In the genomic region with DNA sequence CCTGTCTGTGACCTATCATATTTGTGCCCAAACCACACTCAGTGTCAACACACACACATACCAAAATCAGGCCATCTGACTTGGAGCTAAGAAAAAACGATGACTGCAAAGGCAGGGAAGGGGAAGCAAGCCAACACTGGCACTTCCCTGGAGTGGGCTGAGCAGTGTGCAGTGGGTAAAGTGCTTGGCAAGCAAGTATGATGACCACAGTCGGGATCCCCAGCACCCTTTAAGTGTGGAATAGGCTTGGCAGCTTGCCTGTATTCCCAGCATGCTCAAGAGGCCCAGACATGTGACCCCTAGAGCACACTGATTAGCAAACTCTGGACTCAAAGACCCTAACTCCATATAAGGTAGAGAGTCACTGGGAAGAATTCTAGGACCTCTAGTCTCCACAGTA, we compare ENCODE assay signal across 11 mouse cellular contexts. TPM values are rescaled to one million over a fixed set of nuclear protein-coding genes. Genes with fewer than 3 reads are reported as not detected.
DNase-seq lines count a peak whose midpoint lies in the region; ATAC-seq lines count a peak whose summit lies in the region.
"Had no signal": no experiment of that assay in that cellular context is flagged by ENCODE, and none has a peak within 500 bp of the region (broad histone marks: within the 10 kb centered on the region; RNA-seq: fewer than 3 reads in every experiment).

No protein-coding gene starts in this region.

- no peak overlapping the region for H3K4me2 ChIP-seq in heart, embryonic 12.5 days
- H3K4me2 ChIP-seq in intestine, embryonic 16.5 days (ENCODE audit: low read depth, low read length): no peak overlapping the region
- H3K4me2 ChIP-seq: embryonic facial prominence, embryonic 13.5 days; limb, embryonic 13.5 days had no signal

- H3K27ac ChIP-seq in heart, embryonic 12.5 days (ENCODE audit: poor library complexity, severe bottlenecking): peak overlapping the region; percentile 85
- no peak overlapping the region for H3K27ac ChIP-seq in intestine, embryonic 16.5 days (ENCODE audit: low read length)
- H3K27ac ChIP-seq: embryonic facial prominence, embryonic 13.5 days; limb, embryonic 13.5 days had no signal

- DNase-seq in cerebellum, postnatal 14 days: peak; percentile 39 to 44
- peak; percentile 38 for DNase-seq in Muller cell, postnatal 12 days (ENCODE audit: inconsistent ontology term)
- peak; percentile 50 to 66 for DNase-seq in kidney, postnatal 36 days
- no peak for DNase-seq in embryo, embryonic 11 days
- no peak for DNase-seq in layer of hippocampus, postnatal 14 days (ENCODE audit: low spot score in 2 of 2)
- DNase-seq: midbrain, embryonic 14.5 days had no signal

- H3K27me3 ChIP-seq in heart, embryonic 12.5 days (replicated peaks): no peaks in the 10 kb centered on the region
- H3K27me3 ChIP-seq in intestine, embryonic 16.5 days (replicated peaks; ENCODE audit: control insufficient read depth, insufficient read depth, low read length): no peaks in the 10 kb centered on the region
- H3K27me3 ChIP-seq: embryonic facial prominence, embryonic 13.5 days; limb, embryonic 13.5 days had no signal

- H3K9ac ChIP-seq in heart, embryonic 12.5 days: no peak overlapping the region
- H3K9ac ChIP-seq in intestine, embryonic 16.5 days (ENCODE audit: low read depth, low read length): no peak overlapping the region
- H3K9ac ChIP-seq: embryonic facial prominence, embryonic 13.5 days; limb, embryonic 13.5 days had no signal

- no peak overlapping the region for H3K4me3 ChIP-seq in heart, embryonic 12.5 days
- H3K4me3 ChIP-seq in intestine, embryonic 16.5 days (ENCODE audit: low read length): no peak overlapping the region
- H3K4me3 ChIP-seq: embryonic facial prominence, embryonic 13.5 days; limb, embryonic 13.5 days had no signal

- peaks cover 30% of the 10 kb centered on the region for H3K36me3 ChIP-seq in heart, embryonic 12.5 days
- no peaks in the 10 kb centered on the region for H3K36me3 ChIP-seq in intestine, embryonic 16.5 days (ENCODE audit: control insufficient read depth, insufficient read depth, low read length)

- H3K4me1 ChIP-seq in heart, embryonic 12.5 days (replicated peaks): peaks cover 18% of the 10 kb centered on the region
- H3K4me1 ChIP-seq in intestine, embryonic 16.5 days (ENCODE audit: control insufficient read depth, insufficient read depth, low read length): no peaks in the 10 kb centered on the region
- H3K4me1 ChIP-seq: embryonic facial prominence, embryonic 13.5 days; limb, embryonic 13.5 days had no signal

- 41% methylated on average over 2 of the region's 2 CpGs for WGBS in heart, embryonic 12.5 days
- 61% methylated on average over 2 of the region's 2 CpGs for whole genome bisulfite sequencing in intestine, embryonic 16.5 days

- no peak for ATAC-seq in cerebellum, adult (ENCODE audit: insufficient number of reproducible peaks, low FRiP score, low TSS enrichment)
- ATAC-seq in heart, embryonic 12.5 days (ENCODE audit: insufficient number of reproducible peaks, low FRiP score): peak; percentile 87
- ATAC-seq in intestine, embryonic 16.5 days: no peak

- H3K9me3 ChIP-seq in heart, embryonic 12.5 days (replicated peaks): no peaks in the 10 kb centered on the region
- H3K9me3 ChIP-seq in intestine, embryonic 16.5 days (ENCODE audit: control insufficient read depth, low read length): no peaks in the 10 kb centered on the region
- H3K9me3 ChIP-seq: embryonic facial prominence, embryonic 13.5 days; limb, embryonic 13.5 days had no signal

RNA-seq across cellular contexts. Expression of a gene that starts 22.7 kb away (rescaled TPM):
- 49.1 and 49.7 TPM in 2 replicates for polyA plus RNA-seq in heart, embryonic 12.5 days (2016; fragmentation: Nextera tagmentation; extraction: Ambion mirVana)
- polyA plus RNA-seq in intestine, embryonic 16.5 days (2015; fragmentation: Nextera tagmentation; extraction: Ambion mirVana): 41.2 and 42.9 TPM in 2 replicates
- 10 to 100 TPM; 50.2 to 50.6 TPM for total RNA-seq in layer of hippocampus, postnatal 14 days (2021)

RNA-seq across cellular contexts. Expression of a gene that starts 29.0 kb away (rescaled TPM):
- polyA plus RNA-seq in heart, embryonic 12.5 days (2016; fragmentation: Nextera tagmentation; extraction: Ambion mirVana): 18.9 and 21.2 TPM in 2 replicates
- 4.5 and 5.0 TPM in 2 replicates for polyA plus RNA-seq in intestine, embryonic 16.5 days (2015; fragmentation: Nextera tagmentation; extraction: Ambion mirVana)
- 10 to 100 TPM; 64.2 to 64.5 TPM for total RNA-seq in layer of hippocampus, postnatal 14 days (2021)

RNA-seq across cellular contexts. Expression of a gene that starts 35.4 kb away (rescaled TPM):
- polyA plus RNA-seq in heart, embryonic 12.5 days (2016; fragmentation: Nextera tagmentation; extraction: Ambion mirVana): 57.1 and 59.3 TPM in 2 replicates
- 111 and 117 TPM in 2 replicates for polyA plus RNA-seq in intestine, embryonic 16.5 days (2015; fragmentation: Nextera tagmentation; extraction: Ambion mirVana)
- 10 to 100 TPM; 19.6 to 26.3 TPM for total RNA-seq in layer of hippocampus, postnatal 14 days (2021)

RNA-seq across cellular contexts. Expression of a gene that starts 48.0 kb away (rescaled TPM):
- polyA plus RNA-seq in heart, embryonic 12.5 days (2016; fragmentation: Nextera tagmentation; extraction: Ambion mirVana): 79.4 and 80.8 TPM in 2 replicates
- polyA plus RNA-seq in intestine, embryonic 16.5 days (2015; fragmentation: Nextera tagmentation; extraction: Ambion mirVana): 60.7 and 64.4 TPM in 2 replicates
- total RNA-seq in layer of hippocampus, postnatal 14 days (2021): 100 to 1,000 TPM; 172 to 180 TPM

RNA-seq across cellular contexts. Expression of a gene that starts 56.8 kb away (rescaled TPM):
- 89.4 and 91.4 TPM in 2 replicates for polyA plus RNA-seq in heart, embryonic 12.5 days (2016; fragmentation: Nextera tagmentation; extraction: Ambion mirVana)
- polyA plus RNA-seq in intestine, embryonic 16.5 days (2015; fragmentation: Nextera tagmentation; extraction: Ambion mirVana): 100 and 115 TPM in 2 replicates
- total RNA-seq in layer of hippocampus, postnatal 14 days (2021): 10 to 100 TPM; 76.0 to 86.5 TPM

Comparison
In these comparisons a context has a peak if more than half of its experiments do, and no peak if none do; other contexts are left out.
1. DNase-seq: peak in cerebellum, postnatal 14 days (2 of 2), Muller cell, postnatal 12 days (single experiment) and kidney, postnatal 36 days (2 of 2); none in embryo, embryonic 11 days (single experiment) and layer of hippocampus, postnatal 14 days (0 of 2).